Mouse (Mus musculus) midbrain, embryonic 10.5 days (tissue): ENCODE data around the gene Relch. TPM values are rescaled to one million over a fixed set of nuclear protein-coding genes. Genes with fewer than 3 reads are reported as not detected.
"Not testable (repeated sequence)": the region's sequence is repeated elsewhere in the genome, so short reads cannot be mapped to it uniquely, and the experiment has no call there.

Source experiments
- DNase-seq: peaks from one replicate; pipeline ENCODE4 v3.0.0-alpha.2; 2017; ENCODE audit warnings: low spot score
- H3K27ac ChIP-seq: fragments of 300-500 bp; sonication (generic); replicated peaks from 2 replicates; pipeline ENCODE4 v1.5.1; 2016; ENCODE audit warnings: mild to moderate bottlenecking
- H3K27me3 ChIP-seq: fragments of 300-500 bp; sonication (generic); 2 replicates; pipeline ENCODE4 v1.6.1; 2016; ENCODE audit warnings: low read depth, mild to moderate bottlenecking; ENCODE audit not compliant: poor library complexity, severe bottlenecking
- H3K36me3 ChIP-seq: fragments of 300-500 bp; sonication (generic); 2 replicates; pipeline ENCODE4 v1.6.1; 2016; ENCODE audit warnings: mild to moderate bottlenecking, moderate library complexity
- H3K4me1 ChIP-seq: fragments of 300-500 bp; sonication (generic); 2 replicates; pipeline ENCODE4 v1.6.1; 2016
- H3K4me3 ChIP-seq: fragments of 300-500 bp; sonication (generic); 2 replicates; pipeline ENCODE4 v1.5.1; 2016; ENCODE audit warnings: mild to moderate bottlenecking, moderate library complexity
- H3K9me3 ChIP-seq: fragments of 300-500 bp; sonication (generic); replicated peaks from 2 replicates; pipeline ENCODE4 v1.6.1; 2016; ENCODE audit warnings: mild to moderate bottlenecking
- WGBS: fragments of 180-500 bp; shearing (Covaris S2); methylation state at CpG from one replicate; pipeline ENCODE4 v1.1.7; 2016; 5-methylcytosine and 5-hydroxymethylcytosine counted together
- polyA plus RNA-seq: library from polyadenylated mRNA; unstranded; fragments of >200 nt; fragmentation: Nextera tagmentation; extraction: Ambion mirVana; gene quantifications from 2 replicates; pipeline ENCODE4 v1.2.1, GENCODE M21; 2016

The Relch gene
- polyA plus RNA-seq, 1 experiment from 2014 or later, result 24.5 TPM

GRCm38 (mm10) chr1:105700984-105701530, 37.4 kb downstream of the Relch start:
- 97% methylated on average over 4 of the region's 4 CpGs for WGBS
- Histone ChIP-seq H3K4me3 (no peak overlapping the region), H3K9me3 (no peaks in the 10 kb centered on the region)

DNA sequence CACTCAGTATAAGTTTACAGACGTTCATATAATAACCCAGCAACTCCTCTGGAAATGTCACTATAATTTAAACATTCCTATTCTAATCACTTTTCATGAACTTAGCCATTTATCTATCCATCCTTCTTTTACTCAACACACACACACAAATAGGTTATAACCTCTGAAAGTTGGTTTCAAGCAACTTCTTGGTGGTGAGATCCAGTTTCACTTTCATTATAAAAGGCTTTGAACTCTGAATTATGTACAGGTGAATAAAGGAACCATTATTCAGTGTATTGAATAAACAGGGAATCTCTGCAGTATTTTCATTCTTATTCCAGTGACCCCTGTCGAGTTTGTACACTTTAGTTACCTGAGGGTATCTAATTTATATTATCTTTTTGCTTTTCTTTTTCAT, 45.8 kb downstream of the Relch start:
- no peak overlapping the region for H3K4me3 ChIP-seq
- H3K27ac ChIP-seq, result no peak overlapping the region
- no peaks in the 10 kb centered on the region for H3K9me3 ChIP-seq
- 83% methylated on average over 2 of the region's 2 CpGs for WGBS
- H3K4me1 ChIP-seq, result no peaks in the 10 kb centered on the region
- DNase-seq, result no peak
- H3K27me3 ChIP-seq, result no peaks in the 10 kb centered on the region
- H3K36me3 ChIP-seq, result peaks cover 40% of the 10 kb centered on the region

More at GRCm38 (mm10) chr1:105700984-105701530, 37.4 kb downstream of the Relch start:
- no peak for DNase-seq
- Histone ChIP-seq H3K27me3 (no peaks in the 10 kb centered on the region), H3K27ac (no peak overlapping the region), H3K36me3 (peaks cover 20% of the 10 kb centered on the region), H3K4me1 (no peaks in the 10 kb centered on the region)

GRCm38 (mm10) chr1:105711227-105711626, 47.6 kb downstream of the Relch start:
- Histone ChIP-seq H3K27me3 (no peaks in the 10 kb centered on the region), H3K4me3 (no peak overlapping the region), H3K27ac (no peak overlapping the region), H3K36me3 (peaks cover 44% of the 10 kb centered on the region), H3K4me1 (no peaks in the 10 kb centered on the region), H3K9me3 (no peaks in the 10 kb centered on the region)
- 63% methylated on average over 1 of the region's 1 CpGs for whole genome bisulfite sequencing
- no peak for DNase-seq

DNA sequence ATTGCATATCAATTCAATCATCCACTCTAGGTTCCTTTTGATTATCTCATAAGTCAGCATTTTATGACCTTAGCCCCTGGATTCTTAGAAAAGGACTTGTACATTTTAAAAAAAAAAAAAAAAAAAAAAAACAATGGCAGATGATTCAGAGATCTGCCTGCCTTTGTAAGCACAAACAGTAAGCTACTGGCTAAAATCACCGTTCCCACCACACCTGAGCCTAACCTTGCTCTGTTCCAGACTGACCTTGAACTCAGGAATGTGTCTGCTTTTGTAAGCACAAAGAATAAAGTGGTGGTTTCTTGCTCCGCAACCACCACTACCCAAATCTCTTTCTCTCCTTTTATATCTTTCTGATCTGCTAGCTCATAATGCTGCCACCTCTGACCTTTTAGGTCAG, 49.2 kb downstream of the Relch start:
- no peaks in the 10 kb centered on the region for H3K9me3 ChIP-seq
- H3K27me3 ChIP-seq, result no peaks in the 10 kb centered on the region
- no peak overlapping the region for H3K4me3 ChIP-seq
- 96% methylated on average over 2 of the region's 2 CpGs for WGBS
- DNase-seq, result no peak
- H3K36me3 ChIP-seq, result peaks cover 33% of the 10 kb centered on the region
- no peaks in the 10 kb centered on the region for H3K4me1 ChIP-seq
- no peak overlapping the region for H3K27ac ChIP-seq

GRCm38 (mm10) chr1:105718358-105718757, 54.7 kb downstream of the Relch start:
- no peak for DNase-seq
- H3K27me3 ChIP-seq, result no peaks in the 10 kb centered on the region
- no peak overlapping the region for H3K4me3 ChIP-seq
- no peaks in the 10 kb centered on the region for H3K4me1 ChIP-seq
- no peak overlapping the region for H3K27ac ChIP-seq
- 97% methylated on average over 1 of the region's 1 CpGs for WGBS
- H3K36me3 ChIP-seq, result peaks cover 44% of the 10 kb centered on the region
- no peaks in the 10 kb centered on the region for H3K9me3 ChIP-seq

DNA sequence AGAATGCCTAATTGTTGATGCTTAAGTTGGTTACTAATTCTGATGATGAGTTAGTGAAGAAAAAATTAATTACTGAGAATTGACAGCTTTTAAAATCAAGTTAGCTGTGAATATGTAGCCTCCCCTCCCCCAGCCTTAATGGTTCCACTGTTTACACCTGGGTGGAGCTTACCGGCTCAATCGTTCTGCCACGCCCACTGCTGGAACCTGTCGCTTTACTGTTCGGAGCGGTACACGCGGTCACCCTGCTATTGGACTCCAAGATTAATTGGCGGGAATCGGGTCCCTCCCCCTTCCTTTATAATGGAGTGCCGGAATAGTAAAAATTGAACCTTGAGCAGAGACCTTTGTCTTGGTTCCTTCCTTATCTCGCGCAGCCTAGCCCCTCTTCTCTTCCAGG, 65.6 kb downstream of the Relch start:
- H3K4me3 ChIP-seq, H3K9me3 ChIP-seq, H3K27ac ChIP-seq, H3K4me1 ChIP-seq, H3K27me3 ChIP-seq, DNase-seq: not testable (repeated sequence)
- peaks cover 47% of the 10 kb centered on the region for H3K36me3 ChIP-seq
- WGBS, result 93% methylated on average over 13 of the region's 13 CpGs

DNA sequence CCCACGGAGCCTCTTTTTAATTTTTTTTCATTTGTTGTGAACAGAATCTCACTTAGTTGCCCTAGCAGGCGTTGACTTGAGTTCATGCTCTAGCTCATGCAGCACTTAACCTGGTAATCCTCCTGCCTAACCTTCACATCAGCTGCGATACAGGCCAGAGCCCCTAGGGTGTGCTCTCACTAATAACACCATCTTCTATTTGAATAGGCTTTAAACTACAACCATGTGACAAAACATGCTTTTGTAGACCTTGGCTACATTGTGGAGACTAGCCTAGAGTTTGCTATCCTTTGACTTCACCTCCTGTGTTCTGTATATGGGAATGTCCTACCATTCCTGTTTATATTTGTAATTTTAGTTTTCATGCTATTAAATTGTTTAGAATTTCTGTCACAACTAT, 71.7 kb downstream of the Relch start:
- 81% methylated on average over 3 of the region's 3 CpGs for WGBS
- no peak overlapping the region for H3K27ac ChIP-seq
- H3K9me3 ChIP-seq, result no peaks in the 10 kb centered on the region
- no peaks in the 10 kb centered on the region for H3K4me1 ChIP-seq
- no peaks in the 10 kb centered on the region for H3K27me3 ChIP-seq
- peaks cover 32% of the 10 kb centered on the region for H3K36me3 ChIP-seq
- no peak overlapping the region for H3K4me3 ChIP-seq
- no peak for DNase-seq

- WGBS, result 95% methylated on average over 6 of the region's 6 CpGs
- no peak for DNase-seq
- no peaks in the 10 kb centered on the region for H3K4me1 ChIP-seq
- peaks cover 49% of the 10 kb centered on the region for H3K36me3 ChIP-seq
- H3K27ac ChIP-seq, result no peak overlapping the region
- H3K4me3 ChIP-seq, result no peak overlapping the region
- no peaks in the 10 kb centered on the region for H3K27me3 ChIP-seq
- H3K9me3 ChIP-seq, result no peaks in the 10 kb centered on the region
Observed at GRCm38 (mm10) chr1:105738334-105738733, 74.7 kb downstream of the Relch start.

- Histone ChIP-seq H3K36me3 (peaks cover 59% of the 10 kb centered on the region), H3K9me3 (no peaks in the 10 kb centered on the region), H3K4me3 (no peak overlapping the region), H3K27ac (no peak overlapping the region), H3K4me1 (no peaks in the 10 kb centered on the region), H3K27me3 (no peaks in the 10 kb centered on the region)
- no peak for DNase-seq
Observed at GRCm38 (mm10) chr1:105739493-105739892, 75.8 kb downstream of the Relch start.

- no peak for DNase-seq
- 85% methylated on average over 1 of the region's 1 CpGs for WGBS
- H3K9me3 ChIP-seq, result no peaks in the 10 kb centered on the region
- no peak overlapping the region for H3K4me3 ChIP-seq
- H3K4me1 ChIP-seq, result no peaks in the 10 kb centered on the region
- H3K27me3 ChIP-seq, result no peaks in the 10 kb centered on the region
- H3K27ac ChIP-seq, result no peak overlapping the region
- peaks cover 74% of the 10 kb centered on the region for H3K36me3 ChIP-seq
Observed at GRCm38 (mm10) chr1:105742481-105742880, 78.8 kb downstream of the Relch start.

- WGBS, result 94% methylated on average over 1 of the region's 1 CpGs
- no peak for DNase-seq
- H3K36me3 ChIP-seq, result peaks cover 85% of the 10 kb centered on the region
- no peak overlapping the region for H3K4me3 ChIP-seq
- no peaks in the 10 kb centered on the region for H3K27me3 ChIP-seq
- H3K4me1 ChIP-seq, result no peaks in the 10 kb centered on the region
- no peak overlapping the region for H3K27ac ChIP-seq
- H3K9me3 ChIP-seq, result no peaks in the 10 kb centered on the region
Observed at GRCm38 (mm10) chr1:105746444-105746843, 82.8 kb downstream of the Relch start.

GRCm38 (mm10) chr1:105746858-105747596, 83.4 kb downstream of the Relch start:
- 92% methylated on average over 5 of the region's 5 CpGs for WGBS
- Histone ChIP-seq H3K4me1 (no peaks in the 10 kb centered on the region), H3K9me3 (no peaks in the 10 kb centered on the region), H3K27me3 (no peaks in the 10 kb centered on the region), H3K4me3 (no peak overlapping the region), H3K27ac (no peak overlapping the region), H3K36me3 (peaks cover 82% of the 10 kb centered on the region)
- no peak for DNase-seq

DNA sequence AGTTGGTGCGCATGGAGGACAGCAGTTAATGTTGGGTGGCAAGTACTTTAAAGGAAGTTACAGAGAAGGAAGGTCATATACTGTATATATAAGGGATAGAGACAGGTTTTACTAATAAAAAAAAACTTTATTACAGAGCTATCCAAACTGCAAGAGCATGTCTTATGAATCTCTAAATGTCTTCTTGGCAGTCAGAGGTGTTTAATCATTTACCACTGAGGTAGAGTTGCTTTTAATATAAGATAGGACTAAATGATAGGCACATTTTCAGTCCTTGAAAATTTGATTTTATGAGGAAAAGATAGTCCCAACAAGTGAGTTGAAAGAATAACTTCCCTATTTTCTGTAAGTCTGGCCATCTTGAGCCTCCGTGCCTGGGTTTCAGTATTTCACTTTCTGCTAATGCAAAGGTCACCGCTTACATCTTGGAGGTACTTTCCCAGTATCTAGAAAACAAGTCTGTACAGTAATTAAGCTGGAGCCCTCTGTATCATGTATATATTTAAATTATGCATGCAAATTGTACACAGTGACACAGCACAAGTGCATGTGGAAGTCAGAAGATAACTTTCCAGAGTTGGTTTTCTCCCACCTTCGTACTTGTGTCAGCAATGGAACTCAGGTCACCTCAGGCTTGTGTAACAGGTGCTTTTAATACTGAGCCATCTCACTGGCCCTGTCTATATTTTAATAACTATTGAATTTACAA, 84.6 kb downstream of the Relch start:
- Histone ChIP-seq H3K36me3 (peaks cover 76% of the 10 kb centered on the region), H3K4me1 (no peaks in the 10 kb centered on the region), H3K9me3 (no peaks in the 10 kb centered on the region), H3K27ac (no peak overlapping the region), H3K27me3 (no peaks in the 10 kb centered on the region), H3K4me3 (no peak overlapping the region)
- 94% methylated on average over 4 of the region's 4 CpGs for WGBS
- no peak for DNase-seq
